In genomic region chr11:74555716-74556374, GRCm38 (mm10) we compare ENCODE assay signal across 9 mouse cellular contexts. TPM values are rescaled to one million over a fixed set of nuclear protein-coding genes. Genes with fewer than 3 reads are reported as not detected.
DNase-seq lines count a peak whose midpoint lies in the region; ATAC-seq and TF ChIP-seq lines count a peak whose summit lies in the region.
"Had no signal": no experiment of that assay in that cellular context is flagged by ENCODE, and none has a peak within 500 bp of the region (broad histone marks: within the 10 kb centered on the region; RNA-seq: fewer than 3 reads in every experiment).

No protein-coding gene starts in this region.

- peak; percentile 22 for DNase-seq in adrenal gland, postnatal 10 days
- DNase-seq in adrenal gland, adult 18-20 months (ENCODE audit: low spot score in 2 of 2) = no peak
- peak; percentile 87 for DNase-seq in MEL (ENCODE audit: low read depth, low spot score)
- DNase-seq in midbrain, embryonic 10.5 days (ENCODE audit: low spot score) = no peak
- peak; percentile 89 for DNase-seq in thymus, postnatal 0 days (ENCODE audit: low spot score)
- DNase-seq in left cerebral cortex, adult 11 months (ENCODE audit: low spot score) = no peak

- no peaks in the 10 kb centered on the region for H3K79me2 ChIP-seq in MEL (ENCODE audit: control insufficient read depth, insufficient read depth, low read length, poor library complexity)

- no peaks in the 10 kb centered on the region for H3K9me3 ChIP-seq in MEL (replicated peaks; ENCODE audit: insufficient read depth, low read length)
- H3K9me3 ChIP-seq in kidney, embryonic 15.5 days (replicated peaks) = no peaks in the 10 kb centered on the region
- no peaks in the 10 kb centered on the region for H3K9me3 ChIP-seq in midbrain, embryonic 10.5 days (replicated peaks)
- H3K9me3 ChIP-seq: limb, embryonic 12.5 days had no signal

- peak; percentile 57 for ATAC-seq in granulocyte monocyte progenitor cell, adult 5-6 weeks (replicated peaks; ENCODE audit: poor library complexity, severe bottlenecking)
- no peak for ATAC-seq in kidney, embryonic 15.5 days (replicated peaks; ENCODE audit: low FRiP score)

- TF ChIP-seq POLR2A in MEL (IDR thresholded peaks at IDR 0.05; ENCODE audit: control insufficient read depth in 1 of 2, insufficient read depth in 1 of 2, low read depth in 1 of 2, low read length in 2 of 2, poor library complexity in 1 of 2) = no peak; a peak in 1 of 4 replicates

- H3K9ac ChIP-seq in MEL (ENCODE audit: control insufficient read depth, low read depth, low read length, poor library complexity, severe bottlenecking) = peak overlapping the region; percentile 46
- H3K9ac ChIP-seq in kidney, embryonic 15.5 days = no peak overlapping the region
- H3K9ac ChIP-seq: limb, embryonic 12.5 days had no signal

- peaks cover 45 to 63% of the 10 kb centered on the region in 2 experiments for H3K4me1 ChIP-seq in MEL (ENCODE audit: control insufficient read depth in 1 of 2, insufficient read depth in 2 of 2, low read length in 2 of 2)
- peaks cover 40% of the 10 kb centered on the region for H3K4me1 ChIP-seq in kidney, embryonic 15.5 days
- H3K4me1 ChIP-seq in midbrain, embryonic 10.5 days = peaks cover 21% of the 10 kb centered on the region

- TF ChIP-seq CTCF in MEL (IDR thresholded peaks at IDR 0.05 in 2 of 3, conservative IDR thresholded peaks at IDR 0.05 in 1 of 3; ENCODE audit: control insufficient read depth in 1 of 3, insufficient read depth in 1 of 3, low read depth in 2 of 3, low read length in 3 of 3, poor library complexity in 1 of 3, severe bottlenecking in 1 of 3) = no peak

- no peaks in the 10 kb centered on the region for H3K27me3 ChIP-seq in MEL (ENCODE audit: control insufficient read depth in 1 of 2, insufficient read depth in 2 of 2, low read length in 2 of 2)
- H3K27me3 ChIP-seq in kidney, embryonic 15.5 days = no peaks in the 10 kb centered on the region
- H3K27me3 ChIP-seq in midbrain, embryonic 10.5 days (ENCODE audit: low read depth, poor library complexity, severe bottlenecking) = no peaks in the 10 kb centered on the region; the same call in 1 of the 2 replicates
- H3K27me3 ChIP-seq: limb, embryonic 12.5 days had no signal

- TF ChIP-seq RAD21 in MEL (IDR thresholded peaks at IDR 0.05; ENCODE audit: low read depth, low read length) = no peak

- no peak overlapping the region for H3K4me2 ChIP-seq in kidney, embryonic 15.5 days
- H3K4me2 ChIP-seq: limb, embryonic 12.5 days had no signal

- peaks cover 0 to 49% of the 10 kb centered on the region in 2 experiments; a peak in 2 of 4 replicates for H3K36me3 ChIP-seq in MEL (ENCODE audit: control insufficient read depth in 1 of 2, insufficient read depth in 2 of 2, low read length in 2 of 2)
- H3K36me3 ChIP-seq in kidney, embryonic 15.5 days = no peaks in the 10 kb centered on the region
- no peaks in the 10 kb centered on the region for H3K36me3 ChIP-seq in midbrain, embryonic 10.5 days
- H3K36me3 ChIP-seq: limb, embryonic 12.5 days had no signal

- H3K4me3 ChIP-seq in MEL (ENCODE audit: control insufficient read depth in 1 of 2, insufficient read depth in 1 of 2, low read depth in 2 of 2, low read length in 2 of 2) = no peak overlapping the region
- no peak overlapping the region for H3K4me3 ChIP-seq in kidney, embryonic 15.5 days (replicated peaks)
- no peak overlapping the region for H3K4me3 ChIP-seq in midbrain, embryonic 10.5 days
- H3K4me3 ChIP-seq: limb, embryonic 12.5 days had no signal

- peak overlapping the region; percentile 69 for H3K27ac ChIP-seq in MEL (ENCODE audit: control insufficient read depth, low read depth, low read length)
- H3K27ac ChIP-seq in kidney, embryonic 15.5 days = peak overlapping the region; percentile 29; the same call in 1 of the 2 replicates
- H3K27ac ChIP-seq in midbrain, embryonic 10.5 days (replicated peaks) = peak overlapping the region; percentile 55; the same call in 1 of the 2 replicates
- H3K27ac ChIP-seq: limb, embryonic 12.5 days had no signal

- WGBS in kidney, embryonic 15.5 days = 45% methylated on average over 9 of the region's 9 CpGs
- 43% methylated on average over 9 of the region's 9 CpGs for WGBS in midbrain, embryonic 10.5 days

- TF ChIP-seq EP300 in MEL (IDR thresholded peaks at IDR 0.05; ENCODE audit: low read depth in 1 of 2, low read length in 2 of 2) = peak; percentile 48 to 82

TF ChIP-seq in MEL, 35 proteins besides CTCF, POLR2A, EP300 and RAD21:
- TF ChIP-seq POLR2AphosphoS2 (IDR thresholded peaks at IDR 0.05; ENCODE audit: low read length) = no peak
- no peak for TF ChIP-seq MAX (IDR thresholded peaks at IDR 0.05; ENCODE audit: low read length)
- no peak for TF ChIP-seq USF1 (IDR thresholded peaks at IDR 0.05; ENCODE audit: low read depth, low read length)
- TF ChIP-seq CHD2 (IDR thresholded peaks at IDR 0.05; ENCODE audit: low read length) = no peak
- peak; percentile 75; the same call in 1 of the 2 replicates for TF ChIP-seq MAZ (IDR thresholded peaks at IDR 0.05; ENCODE audit: low read depth, low read length)
- TF ChIP-seq TBP (IDR thresholded peaks at IDR 0.05; ENCODE audit: low read depth, low read length) = peak; percentile 96
- TF ChIP-seq GATA1 (IDR thresholded peaks at IDR 0.05; ENCODE audit: low read depth, low read length) = no peak
- peak; percentile 90; the same call in 1 of the 2 replicates for TF ChIP-seq UBTF (IDR thresholded peaks at IDR 0.05; ENCODE audit: borderline replicate concordance, insufficient read depth, low read depth, low read length)
- TF ChIP-seq TCF12 (IDR thresholded peaks at IDR 0.05; ENCODE audit: low read depth, low read length) = peak; percentile 52
- no peak for TF ChIP-seq ZMIZ1 (IDR thresholded peaks at IDR 0.05; ENCODE audit: low read depth, low read length)
- no peak for TF ChIP-seq POLR2AphosphoS5 (IDR thresholded peaks at IDR 0.05; ENCODE audit: borderline replicate concordance, low read depth, low read length)
- no peak for TF ChIP-seq ZNF384 (IDR thresholded peaks at IDR 0.05; ENCODE audit: low read depth, low read length)
- no peak for TF ChIP-seq HCFC1 (IDR thresholded peaks at IDR 0.05; ENCODE audit: low read depth, low read length)
- TF ChIP-seq GABPA (IDR thresholded peaks at IDR 0.05; ENCODE audit: low read depth, low read length) = no peak
- peak; percentile 71 for TF ChIP-seq ELF1 (IDR thresholded peaks at IDR 0.05; ENCODE audit: low read depth, low read length)
- no peak for TF ChIP-seq ZC3H11A (IDR thresholded peaks at IDR 0.05; ENCODE audit: low read depth, low read length)
- no peak; the same call in 1 of the 2 replicates for TF ChIP-seq MXI1 (IDR thresholded peaks at IDR 0.05; ENCODE audit: low read depth, low read length)
- TF ChIP-seq JUND (IDR thresholded peaks at IDR 0.05; ENCODE audit: low read depth, low read length) = no peak
- TF ChIP-seq MEF2A (IDR thresholded peaks at IDR 0.05; ENCODE audit: extremely low read depth, insufficient replicate concordance, low read depth, low read length, poor library complexity, severe bottlenecking) = no peak
- TF ChIP-seq ETS1 (IDR thresholded peaks at IDR 0.05; ENCODE audit: low read depth, low read length) = peak; percentile 77
- TF ChIP-seq ZKSCAN1 (IDR thresholded peaks at IDR 0.05; ENCODE audit: low read depth, low read length) = no peak
- TF ChIP-seq RCOR1 (IDR thresholded peaks at IDR 0.05; ENCODE audit: low read depth, low read length) = peak; percentile 70; the same call in 1 of the 2 replicates

RNA-seq across cellular contexts. Expression of gene Rap1gap2, which starts 54.9 kb away (rescaled TPM):
- 10 to 100 TPM; 10.8 to 13.2 TPM for total RNA-seq in adrenal gland, postnatal 10 days (2021)
- total RNA-seq in adrenal gland, adult 18-20 months (2021) = 10 to 100 TPM in 1 of 2 experiments, 1 to 10 TPM in 1; 8.2 to 10.9 TPM
- 10.1 and 13.2 TPM in 2 replicates for total RNA-seq in MEL (2012; rRNA removed)
- 1 to 10 TPM in 1 of 2 experiments, not detected in 1; 5.8 TPM for polyA plus RNA-seq in MEL (2012; ENCODE audit: insufficient read depth in 1 of 2, insufficient read length in 2 of 2, low read depth in 1 of 2, low replicate concordance in 2 of 2, missing spikeins in 1 of 2)
- total RNA-seq in granulocyte monocyte progenitor cell, adult 5-6 weeks (2014; fragmentation: Nextera tagmentation) = 1.1 and 3.2 TPM in 2 replicates
- total RNA-seq in granulocyte monocyte progenitor cell, adult 5-6 weeks (2017) = 0.78 and 0.82 TPM in 2 replicates
- polyA plus RNA-seq in kidney, embryonic 15.5 days (2015; fragmentation: Nextera tagmentation; extraction: Ambion mirVana) = 5.8 and 6.4 TPM in 2 replicates
- polyA plus RNA-seq in midbrain, embryonic 10.5 days (2016; fragmentation: Nextera tagmentation; extraction: Ambion mirVana) = 0.88 and 2.1 TPM in 2 replicates
- polyA plus RNA-seq in thymus, postnatal 0 days (2015; fragmentation: Nextera tagmentation; extraction: Ambion mirVana) = 3.5 and 3.8 TPM in 2 replicates

Comparison
In these comparisons a context has a peak if more than half of its experiments do, and no peak if none do; other contexts are left out.
1. DNase-seq: peak in adrenal gland, postnatal 10 days (single experiment), MEL (single experiment) and thymus, postnatal 0 days (single experiment); none in adrenal gland, adult 18-20 months (0 of 2), midbrain, embryonic 10.5 days (single experiment) and left cerebral cortex, adult 11 months (single experiment).
2. Peak in every context shown above with its lines, with median percentiles within 50 percentile points of each other: H3K27ac ChIP-seq.